Mouse (Mus musculus) embryonic stem cell, embryonic (primary cell): ENCODE measurements around the gene Ppp6r2.

Experiments used
- CTCF ChIA-PET, 4 experiments: fragments of 300-600 bp in 2 of 4; fragments of 350-600 bp in 2 of 4; sonication (Branson Sonifier 250); formaldehyde crosslinking; loops; one replicate each; lab custom pipeline; 2022; ENCODE audit warnings: inconsistent platforms in 2 of 4; lab: Charles Lee
- POLR2A ChIA-PET, 4 experiments: fragments of 300-600 bp in 2 of 4; fragments of 350-600 bp in 2 of 4; sonication (Branson Sonifier 250); formaldehyde crosslinking; loops; one replicate each; lab custom pipeline; 2022; ENCODE audit warnings: antibody characterized with exemption in 4 of 4, inconsistent platforms in 1 of 4; lab: Charles Lee

Gene Ppp6r2

GRCm38 (mm10) chr15:89210915-89211715, at the start of gene Ppp6r2:
Gene Ppp6r2 (plus strand): TSS chr15:89211553.
- CTCF ChIA-PET: interaction anchor here (0.6 to 3.3 kb wide), 37 partner anchors 10 to 1315 kb away, joined by 3 to 24 read pairs (median 4); partner anchors contain the start of genes Dennd6b (in 3 of the 4), Hdac10 (in 2 of the 4), Alg12 (in 1 of the 4) and C730034F03Rik (in 1 of the 4)
- POLR2A ChIA-PET: interaction anchor here (0.6 to 3.6 kb wide), 49 partner anchors 9 to 531 kb away, joined by 3 to 18 read pairs (median 3); partner anchors contain the start of genes Dennd6b (in 2 of the 4), Hdac10 (in 2 of the 4), Pim3 (in 2 of the 4) and C730034F03Rik (in 1 of the 4)

- ChIA-PET POLR2A (interaction anchor here in 3 of 4 experiments (0.5 to 4.7 kb wide), 9 partner anchors 8 to 298 kb away, joined by 3 to 38 read pairs (median 4); partner anchors contain the start of gene Mapk11 (in 1 of the 3)), CTCF (interaction anchor here in 1 of 4 experiments (1.4 kb wide), 1 partner anchor 30 kb away, joined by 3 read pairs; no protein-coding TSS in a partner anchor)
Measured at GRCm38 (mm10) chr15:89165478-89165877, 45.9 kb upstream of the Ppp6r2 start.

GRCm38 (mm10) chr15:89168922-89169321, 42.4 kb upstream of the Ppp6r2 start:
- ChIA-PET CTCF (interaction anchor here in 3 of 4 experiments (0.7 to 1.5 kb wide), 9 partner anchors 11 to 341 kb away, joined by 3 to 6 read pairs (median 3); partner anchors contain the start of genes Dennd6b (in 1 of the 3) and Hdac10 (in 1 of the 3)), POLR2A (interaction anchor here in 3 of 4 experiments (0.5 to 2.8 kb wide), 24 partner anchors 8 to 460 kb away, joined by 3 to 26 read pairs (median 4); partner anchors contain the start of genes Mapk11 (in 2 of the 3), Tubgcp6 (in 2 of the 3), Dennd6b (in 1 of the 3) and Selenoo (in 1 of the 3))

- CTCF ChIA-PET: interaction anchor here in 3 of 4 experiments (0.7 to 1.5 kb wide), 10 partner anchors 9 to 342 kb away, joined by 3 to 6 read pairs (median 3); partner anchors contain the start of genes Dennd6b (in 1 of the 3) and Hdac10 (in 1 of the 3)
- POLR2A ChIA-PET: interaction anchor here in 3 of 4 experiments (0.5 to 2.8 kb wide), 29 partner anchors 8 to 460 kb away, joined by 3 to 26 read pairs (median 4); partner anchors contain the start of genes Mapk11 (in 2 of the 3), Tubgcp6 (in 2 of the 3), Cpt1b (in 1 of the 3) and Dennd6b (in 1 of the 3)
Measured at GRCm38 (mm10) chr15:89169431-89169830, 41.9 kb upstream of the Ppp6r2 start.

GRCm38 (mm10) chr15:89170102-89170501, 41.3 kb upstream of the Ppp6r2 start:
- CTCF ChIA-PET: interaction anchor here in 3 of 4 experiments (0.8 to 1.3 kb wide), 6 partner anchors 8 to 342 kb away, joined by 3 to 5 read pairs (median 3); partner anchors contain the start of gene Dennd6b (in 1 of the 3)
- POLR2A ChIA-PET: interaction anchor here in 3 of 4 experiments (0.7 to 2.8 kb wide), 25 partner anchors 8 to 461 kb away, joined by 3 to 26 read pairs (median 4); partner anchors contain the start of genes Mapk11 (in 2 of the 3), Cpt1b (in 1 of the 3), Dennd6b (in 1 of the 3) and Selenoo (in 1 of the 3)

GRCm38 (mm10) chr15:89171526-89172051, 39.8 kb upstream of the Ppp6r2 start:
- ChIA-PET CTCF (interaction anchor here in 2 of 4 experiments (0.7 to 2.0 kb wide), 4 partner anchors 14 to 215 kb away, joined by 3 to 5 read pairs (median 4); partner anchors contain the start of gene Dennd6b (in 1 of the 2)), POLR2A (interaction anchor here (0.5 to 3.8 kb wide), 11 partner anchors 10 to 265 kb away, joined by 3 to 13 read pairs (median 4); partner anchors contain the start of genes Mapk11 (in 2 of the 4) and Tubgcp6 (in 1 of the 4))

- ChIA-PET CTCF (interaction anchor here in 2 of 4 experiments (0.9 to 2.0 kb wide), 5 partner anchors 10 to 24 kb away, joined by 3 to 5 read pairs (median 3); partner anchors contain the start of gene Dennd6b (in 1 of the 2)), POLR2A (interaction anchor here in 3 of 4 experiments (0.6 to 4.0 kb wide), 21 partner anchors 10 to 478 kb away, joined by 3 to 20 read pairs (median 3); partner anchors contain the start of genes Dennd6b (in 2 of the 3), Mapk11 (in 2 of the 3), Pim3 (in 1 of the 3) and Tubgcp6 (in 1 of the 3))
Measured at GRCm38 (mm10) chr15:89172276-89172935, 38.9 kb upstream of the Ppp6r2 start.

GRCm38 (mm10) chr15:89173024-89173905, 38.1 kb upstream of the Ppp6r2 start:
- ChIA-PET POLR2A (interaction anchor here in 3 of 4 experiments (0.6 to 4.0 kb wide), 34 partner anchors 8 to 479 kb away, joined by 3 to 20 read pairs (median 4); partner anchors contain the start of genes Dennd6b (in 2 of the 3), Mapk11 (in 2 of the 3), Hdac10 (in 1 of the 3) and Pim3 (in 1 of the 3)), CTCF (interaction anchor here in 3 of 4 experiments (0.5 to 2.0 kb wide), 8 partner anchors 11 to 142 kb away, joined by 3 to 5 read pairs (median 3); partner anchors contain the start of gene Dennd6b (in 1 of the 3))

GRCm38 (mm10) chr15:89173906-89174214, 37.5 kb upstream of the Ppp6r2 start:
- CTCF ChIA-PET: interaction anchor here in 3 of 4 experiments (0.5 to 1.2 kb wide), 3 partner anchors 12 to 72 kb away, joined by 3 read pairs; partner anchors contain the start of gene Dennd6b (in 1 of the 3)
- POLR2A ChIA-PET: interaction anchor here in 3 of 4 experiments (0.6 to 4.0 kb wide), 23 partner anchors 8 to 465 kb away, joined by 3 to 20 read pairs (median 6); partner anchors contain the start of genes Dennd6b (in 1 of the 3), Hdac10 (in 1 of the 3), Mapk11 (in 1 of the 3) and Mapk12 (in 1 of the 3)

- POLR2A ChIA-PET: interaction anchor here in 3 of 4 experiments (0.6 to 4.0 kb wide), 23 partner anchors 7 to 466 kb away, joined by 3 to 20 read pairs (median 4); partner anchors contain the start of genes Mapk12 (in 2 of the 3), Adm2 (in 1 of the 3), Dennd6b (in 1 of the 3) and Ppp6r2 (in 1 of the 3)
- CTCF ChIA-PET: interaction anchor here in 2 of 4 experiments (0.8 to 1.2 kb wide), 3 partner anchors 21 to 46 kb away, joined by 3 to 4 read pairs (median 4); partner anchors contain the start of genes Dennd6b (in 2 of the 2) and Hdac10 (in 1 of the 2)
Measured at GRCm38 (mm10) chr15:89174889-89175339, 36.4 kb upstream of the Ppp6r2 start.

GRCm38 (mm10) chr15:89175411-89176155, 35.8 kb upstream of the Ppp6r2 start:
- ChIA-PET POLR2A (interaction anchor here in 3 of 4 experiments (0.6 to 4.0 kb wide), 13 partner anchors 15 to 467 kb away, joined by 3 to 20 read pairs (median 3); partner anchors contain the start of genes Adm2 (in 1 of the 3), Dennd6b (in 1 of the 3), Mapk12 (in 1 of the 3) and Sco2 (in 1 of the 3)), CTCF (interaction anchor here in 3 of 4 experiments (0.6 to 1.2 kb wide), 3 partner anchors 20 to 140 kb away, joined by 3 to 4 read pairs (median 3); partner anchors contain the start of genes Dennd6b (in 2 of the 3) and Sbf1 (in 1 of the 3))

GRCm38 (mm10) chr15:89177121-89177520, 34.2 kb upstream of the Ppp6r2 start:
- CTCF ChIA-PET: interaction anchor here in 3 of 4 experiments (0.5 to 3.4 kb wide), 13 partner anchors 14 to 1899 kb away, joined by 3 to 14 read pairs (median 4); partner anchors contain the start of genes Hdac10 (in 2 of the 3) and Dennd6b (in 1 of the 3)
- POLR2A ChIA-PET: interaction anchor here in 3 of 4 experiments (0.7 to 4.6 kb wide), 47 partner anchors 8 to 486 kb away, joined by 3 to 63 read pairs (median 6); partner anchors contain the start of genes Dennd6b (in 3 of the 3), Hdac10 (in 2 of the 3), Mapk11 (in 2 of the 3) and Pim3 (in 2 of the 3)

- CTCF ChIA-PET: interaction anchor here (0.5 to 3.4 kb wide), 13 partner anchors 8 to 1899 kb away, joined by 3 to 14 read pairs (median 5); partner anchors contain the start of genes Dennd6b (in 2 of the 4) and Hdac10 (in 2 of the 4)
- POLR2A ChIA-PET: interaction anchor here in 3 of 4 experiments (0.7 to 4.6 kb wide), 60 partner anchors 8 to 486 kb away, joined by 3 to 63 read pairs (median 5); partner anchors contain the start of genes Dennd6b (in 3 of the 3), C730034F03Rik (in 2 of the 3), Chkb (in 2 of the 3) and Gm44502 (in 2 of the 3)
Measured at GRCm38 (mm10) chr15:89177576-89178259, 33.6 kb upstream of the Ppp6r2 start.
